Mouse (Mus musculus) hindbrain, embryonic 14.5 days (tissue): ENCODE results near the gene Arpc5. TPM values are rescaled to one million over a fixed set of nuclear protein-coding genes. Genes with fewer than 3 reads are reported as not detected.

Experiments used
- ATAC-seq: fragments of 200-750 bp; cut with Nextera tagmentation; 2 replicates; pipeline ENCODE4 v1.8.0; 2017; ENCODE audit warnings: moderate number of reproducible peaks, mild to moderate bottlenecking, moderate TSS enrichment, moderate library complexity; ENCODE audit not compliant: low FRiP score
- DNase-seq: peaks from one replicate; pipeline ENCODE4 v3.0.0-alpha.2; 2015; ENCODE audit warnings: low spot score
- H3K27ac ChIP-seq: fragments of 300-500 bp; sonication (generic); 2 replicates; pipeline ENCODE4 v1.5.1; 2014; ENCODE audit warnings: mild to moderate bottlenecking, moderate library complexity
- H3K27me3 ChIP-seq: fragments of 300-500 bp; sonication (generic); 2 replicates; pipeline ENCODE4 v1.6.1; 2014; ENCODE audit warnings: mild to moderate bottlenecking, low read length, mixed read lengths; ENCODE audit not compliant: control insufficient read depth, insufficient read depth
- H3K36me3 ChIP-seq: fragments of 300-500 bp; sonication (generic); replicated peaks from 2 replicates; pipeline ENCODE4 v1.6.1; 2014; ENCODE audit not compliant: control insufficient read depth, insufficient read depth
- H3K4me1 ChIP-seq: fragments of 300-500 bp; sonication (generic); replicated peaks from 2 replicates; pipeline ENCODE4 v1.6.1; 2014; ENCODE audit warnings: antibody characterized with exemption, low read length, mixed read lengths; ENCODE audit not compliant: control insufficient read depth, insufficient read depth
- H3K4me2 ChIP-seq: fragments of 300-500 bp; sonication (generic); replicated peaks from 2 replicates; pipeline ENCODE4 v1.6.1; 2014; ENCODE audit warnings: mild to moderate bottlenecking, moderate library complexity
- H3K4me3 ChIP-seq: fragments of 300-500 bp; sonication (generic); replicated peaks from 2 replicates; pipeline ENCODE4 v1.5.1; 2014; ENCODE audit warnings: mild to moderate bottlenecking, low read length
- H3K9ac ChIP-seq: fragments of 300-500 bp; sonication (generic); 2 replicates; pipeline ENCODE4 v1.6.1; 2014
- H3K9me3 ChIP-seq: fragments of 300-500 bp; sonication (generic); 2 replicates; pipeline ENCODE4 v1.6.1; 2016; ENCODE audit warnings: low read length; ENCODE audit not compliant: control insufficient read depth
- WGBS: fragments of 180-500 bp; shearing (Covaris S2); extraction: QIAGEN DNeasy Blood & Tissue Kit; methylation state at CpG from one replicate; pipeline ENCODE4 v1.1.7; 2014; 5-methylcytosine and 5-hydroxymethylcytosine counted together
- polyA plus RNA-seq: library from polyadenylated mRNA; unstranded; fragments of >200 nt; fragmentation: Nextera tagmentation; extraction: Ambion mirVana; gene quantifications from 2 replicates; pipeline ENCODE4 v1.2.1, GENCODE M21; 2014

Gene Arpc5
- polyA plus RNA-seq, 1 experiment from 2014 or later: 336 TPM

DNA sequence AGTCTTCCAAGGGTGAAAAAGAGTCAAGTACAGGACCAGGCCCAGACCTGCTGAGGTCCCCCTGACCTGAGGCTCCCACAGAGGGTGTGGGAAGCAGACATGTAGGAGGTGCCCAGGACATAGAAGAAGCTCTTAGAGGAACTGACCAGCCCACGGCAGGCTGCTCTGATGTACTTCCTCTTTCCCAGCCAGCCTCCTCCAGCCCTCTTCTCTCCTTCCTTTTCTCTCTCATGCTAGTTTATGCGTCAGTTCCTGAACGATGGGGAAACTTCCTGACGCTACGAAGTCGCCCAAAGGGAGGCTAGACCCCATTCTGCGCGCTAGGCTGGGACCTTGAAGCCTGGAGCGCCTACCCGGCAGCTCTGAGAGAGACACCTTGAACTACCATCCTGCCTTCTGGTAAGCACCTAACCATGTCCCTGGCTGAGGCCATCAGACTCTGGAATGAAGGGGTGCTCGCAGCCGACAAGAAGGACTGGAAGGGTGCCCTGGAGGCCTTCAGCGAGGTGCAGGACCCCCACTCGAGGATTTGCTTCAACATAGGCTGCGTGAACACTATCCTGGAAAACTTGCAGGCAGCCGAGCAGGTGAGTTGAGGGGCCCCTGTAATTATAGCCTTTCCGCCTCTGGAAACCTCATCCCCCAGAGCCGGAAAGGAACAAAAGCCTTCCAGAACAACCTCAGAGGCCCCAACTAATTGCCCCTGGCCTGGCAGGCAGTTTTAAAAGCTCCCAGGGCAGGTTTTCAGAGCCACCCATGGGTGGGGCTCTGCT is 41.5 kb downstream of the Arpc5 start:
- no peaks in the 10 kb centered on the region for H3K36me3 ChIP-seq
- no peaks in the 10 kb centered on the region for H3K9me3 ChIP-seq
- no peaks in the 10 kb centered on the region for H3K4me1 ChIP-seq
- H3K4me3 ChIP-seq: no peak overlapping the region
- no peak overlapping the region for H3K4me2 ChIP-seq
- no peak for DNase-seq
- H3K27ac ChIP-seq: no peak overlapping the region
- 85% methylated on average over 18 of the region's 18 CpGs for WGBS
- ATAC-seq: no peak
- H3K27me3 ChIP-seq: no peaks in the 10 kb centered on the region
- H3K9ac ChIP-seq: no peak overlapping the region

DNA sequence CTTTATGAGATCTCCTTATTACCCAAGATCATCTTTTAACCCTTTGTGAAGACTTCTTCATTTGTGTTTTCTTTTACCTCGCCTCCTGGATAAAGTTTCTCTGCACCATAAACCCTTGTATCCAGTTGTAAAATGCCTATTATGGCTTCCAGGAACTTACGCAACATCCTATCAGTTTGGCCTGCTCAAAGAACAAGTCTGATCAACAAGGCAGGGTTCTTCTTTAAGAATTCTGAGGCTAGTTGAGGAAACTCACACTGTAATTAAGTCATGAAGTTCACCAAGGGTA is 42.0 kb downstream of the Arpc5 start:
- H3K4me2 ChIP-seq: no peak overlapping the region
- 95% methylated on average over 2 of the region's 2 CpGs for WGBS
- H3K4me1 ChIP-seq: no peaks in the 10 kb centered on the region
- no peak for DNase-seq
- H3K4me3 ChIP-seq: no peak overlapping the region
- ATAC-seq: no peak
- no peak overlapping the region for H3K27ac ChIP-seq
- no peaks in the 10 kb centered on the region for H3K36me3 ChIP-seq
- no peaks in the 10 kb centered on the region for H3K27me3 ChIP-seq
- no peaks in the 10 kb centered on the region for H3K9me3 ChIP-seq
- no peak overlapping the region for H3K9ac ChIP-seq

DNA sequence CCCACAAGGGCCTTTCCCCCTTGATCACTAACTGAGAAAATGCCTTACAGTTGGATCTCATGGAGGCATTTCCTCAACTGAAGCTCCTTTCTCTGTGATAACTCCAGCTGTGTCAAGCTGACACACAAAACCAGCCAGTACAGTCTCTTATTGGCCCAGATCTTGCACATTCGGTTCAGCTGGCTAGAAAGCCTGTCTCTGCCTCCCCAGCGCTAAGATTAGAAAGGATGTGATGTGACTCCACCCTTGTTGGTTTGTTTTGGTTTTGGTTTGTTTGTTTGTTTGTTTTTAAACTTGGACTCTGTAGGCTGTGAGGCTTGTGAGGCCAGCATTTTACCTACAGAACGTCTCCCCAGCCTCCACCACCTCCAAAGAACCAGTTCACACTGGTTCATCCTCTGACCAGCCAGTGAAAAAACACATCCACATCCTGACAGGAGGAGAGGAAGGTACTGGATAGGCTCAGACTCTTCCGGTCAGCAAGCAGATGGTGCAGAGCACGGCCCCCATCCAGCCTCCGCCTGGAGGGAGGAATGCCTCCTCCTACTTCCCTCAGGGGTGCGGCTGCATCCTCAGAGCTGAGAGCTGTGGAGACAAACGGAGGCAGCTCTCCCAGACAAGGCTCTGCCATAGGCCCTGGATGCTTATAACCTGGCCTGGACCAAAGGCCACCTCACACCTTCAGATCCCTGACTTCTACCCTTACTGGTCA is 43.4 kb downstream of the Arpc5 start:
- WGBS: 29% methylated on average over 8 of the region's 8 CpGs
- Histone ChIP-seq H3K27ac (no peak overlapping the region), H3K4me1 (no peaks in the 10 kb centered on the region), H3K36me3 (no peaks in the 10 kb centered on the region), H3K4me3 (no peak overlapping the region), H3K9me3 (no peaks in the 10 kb centered on the region), H3K4me2 (no peak overlapping the region), H3K27me3 (no peaks in the 10 kb centered on the region), H3K9ac (no peak overlapping the region)
- DNase-seq (no peak), ATAC-seq (no peak)

DNA sequence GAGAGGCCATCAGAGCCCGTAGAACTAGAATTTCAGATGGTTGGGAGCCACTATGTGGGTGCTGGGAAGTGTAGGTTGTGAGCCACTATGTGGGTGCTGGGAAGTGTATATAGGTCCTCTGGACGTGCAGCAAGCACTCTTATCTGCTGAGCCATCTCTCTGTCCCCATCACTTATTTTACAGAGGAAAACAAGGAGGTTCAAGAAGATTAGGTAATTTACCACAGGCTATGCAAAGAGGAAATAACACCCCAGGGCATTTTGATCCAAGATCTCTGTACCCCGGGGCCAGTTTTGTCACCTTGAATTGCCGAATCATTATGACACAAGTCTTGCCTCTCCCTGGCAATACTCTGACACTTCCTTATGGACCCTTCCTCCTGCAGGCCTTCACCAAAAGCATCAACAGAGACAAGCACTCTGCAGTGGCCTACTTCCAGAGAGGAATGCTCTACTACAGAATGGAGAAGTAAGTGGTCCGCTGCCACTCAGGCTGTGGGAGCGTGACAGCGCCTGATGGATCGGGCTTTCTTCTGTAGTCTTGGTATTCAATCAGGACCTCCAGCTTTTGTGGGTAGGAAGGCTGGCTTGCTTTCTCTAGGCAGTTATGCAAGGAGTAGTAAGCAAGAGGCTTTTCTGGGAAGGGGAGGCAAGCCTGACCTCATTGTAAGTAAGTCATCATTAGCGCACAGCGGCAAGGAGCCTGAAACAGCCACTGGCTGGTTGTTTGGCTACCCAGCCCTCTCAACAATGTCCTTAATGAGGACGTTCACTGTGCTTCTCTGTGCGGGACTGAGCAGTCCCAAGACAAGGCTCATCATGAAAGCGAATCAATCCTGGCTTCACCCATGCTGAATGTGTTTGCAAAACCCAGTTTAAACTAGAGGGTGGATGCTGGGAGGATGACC is 44.4 kb downstream of the Arpc5 start:
- H3K4me1 ChIP-seq: peaks cover under 1% of the 10 kb centered on the region; the same call in 1 of the 2 replicates
- no peaks in the 10 kb centered on the region for H3K9me3 ChIP-seq
- no peak overlapping the region for H3K9ac ChIP-seq
- no peak for DNase-seq
- H3K4me3 ChIP-seq: no peak overlapping the region
- WGBS: 49% methylated on average over 13 of the region's 13 CpGs
- H3K36me3 ChIP-seq: no peaks in the 10 kb centered on the region
- no peaks in the 10 kb centered on the region for H3K27me3 ChIP-seq
- H3K4me2 ChIP-seq: no peak overlapping the region
- no peak overlapping the region for H3K27ac ChIP-seq
- ATAC-seq: no peak

DNA sequence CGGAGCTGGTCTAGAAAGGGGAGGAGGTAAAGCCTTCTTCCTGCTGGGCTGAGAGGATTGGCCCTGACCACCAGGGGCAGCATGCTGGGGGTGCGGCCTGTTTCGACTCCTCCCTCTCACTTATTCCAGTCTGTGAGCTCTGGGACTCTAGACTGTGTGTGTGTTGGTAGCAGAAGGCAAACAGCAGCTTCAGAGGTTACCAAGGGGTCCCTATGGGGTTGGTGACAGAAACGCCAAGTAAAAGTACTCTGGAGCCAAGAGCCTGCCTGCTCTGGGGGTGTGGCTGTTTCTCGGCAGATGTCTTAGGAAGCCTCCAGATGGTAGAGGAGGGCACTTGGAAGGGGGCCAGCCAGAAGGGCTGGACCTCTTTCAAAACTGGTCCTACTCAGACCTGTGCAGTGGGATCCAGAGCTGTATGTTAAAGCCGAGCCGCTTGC is 48.9 kb downstream of the Arpc5 start:
- H3K4me2 ChIP-seq: no peak overlapping the region
- WGBS: 19% methylated on average over 6 of the region's 7 CpGs
- peak; percentile 84 for ATAC-seq
- no peak overlapping the region for H3K9ac ChIP-seq
- no peaks in the 10 kb centered on the region for H3K27me3 ChIP-seq
- peak; percentile 71 for DNase-seq
- peaks cover 25% of the 10 kb centered on the region for H3K4me1 ChIP-seq
- no peak overlapping the region for H3K4me3 ChIP-seq
- no peak overlapping the region for H3K27ac ChIP-seq
- H3K9me3 ChIP-seq: no peaks in the 10 kb centered on the region
- no peaks in the 10 kb centered on the region for H3K36me3 ChIP-seq

DNA sequence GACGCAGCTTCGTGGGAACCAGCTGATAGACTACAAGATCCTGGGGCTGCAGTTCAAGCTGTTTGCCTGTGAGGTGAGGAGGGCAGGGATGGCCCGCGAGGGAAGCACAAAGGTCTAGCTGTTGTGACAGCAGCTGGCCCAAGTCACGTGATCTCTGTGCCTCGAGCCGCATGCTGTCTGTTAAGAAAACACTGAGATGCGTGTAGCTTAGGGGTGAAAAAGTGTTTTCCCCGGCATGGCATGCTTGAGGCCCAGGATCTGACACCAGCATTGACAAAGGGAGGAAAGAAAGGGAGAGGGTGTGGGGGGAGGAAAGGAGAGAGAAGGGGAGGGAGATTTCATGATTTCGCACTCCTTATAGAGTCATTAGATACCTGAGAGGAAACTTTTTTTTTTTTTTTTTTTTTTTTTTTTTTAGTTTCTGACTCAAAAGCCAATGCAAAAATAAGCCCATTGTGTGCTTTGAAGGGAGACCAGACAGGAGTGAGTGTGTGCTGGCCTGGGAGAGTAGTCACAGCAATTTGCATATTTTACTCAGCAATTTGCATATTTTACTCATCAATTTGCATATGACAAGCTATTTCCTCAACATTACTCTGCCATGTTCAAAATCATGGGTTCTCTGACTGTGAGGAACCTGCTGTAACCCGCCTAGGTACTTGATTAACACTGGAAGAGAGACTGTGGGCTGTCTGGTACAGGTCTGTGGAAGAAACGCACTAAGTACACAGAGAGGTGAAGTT is 50.9 kb downstream of the Arpc5 start:
- Histone ChIP-seq H3K27me3 (no peaks in the 10 kb centered on the region), H3K4me1 (peaks cover 25% of the 10 kb centered on the region), H3K4me3 (no peak overlapping the region), H3K9me3 (no peaks in the 10 kb centered on the region), H3K4me2 (no peak overlapping the region), H3K27ac (peak overlapping the region; percentile 73), H3K9ac (no peak overlapping the region), H3K36me3 (no peaks in the 10 kb centered on the region)
- DNase-seq (no peak), ATAC-seq (peak; percentile 49; the same call in 1 of the 2 replicates)
- WGBS: 11% methylated on average over 12 of the region's 12 CpGs

DNA sequence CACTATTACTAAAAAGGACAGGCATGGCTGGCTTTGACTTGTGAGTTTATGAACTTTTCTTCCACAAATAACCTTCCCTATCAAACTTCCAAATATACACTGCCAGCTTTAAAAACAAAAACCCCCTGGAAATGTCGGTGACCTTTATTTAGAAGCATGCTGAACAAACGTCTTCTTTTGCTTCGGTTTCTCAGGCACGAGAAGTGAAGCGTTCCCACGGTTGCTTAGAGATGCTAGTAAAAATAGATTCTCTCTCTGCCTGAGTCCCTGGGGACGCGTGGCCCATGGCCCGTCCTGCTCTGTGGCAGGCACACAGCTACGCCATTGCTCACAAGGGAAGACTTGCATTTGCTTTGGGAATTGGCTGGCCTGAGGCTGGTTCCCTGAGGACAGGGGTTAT is 51.5 kb downstream of the Arpc5 start:
- no peak for ATAC-seq

DNA sequence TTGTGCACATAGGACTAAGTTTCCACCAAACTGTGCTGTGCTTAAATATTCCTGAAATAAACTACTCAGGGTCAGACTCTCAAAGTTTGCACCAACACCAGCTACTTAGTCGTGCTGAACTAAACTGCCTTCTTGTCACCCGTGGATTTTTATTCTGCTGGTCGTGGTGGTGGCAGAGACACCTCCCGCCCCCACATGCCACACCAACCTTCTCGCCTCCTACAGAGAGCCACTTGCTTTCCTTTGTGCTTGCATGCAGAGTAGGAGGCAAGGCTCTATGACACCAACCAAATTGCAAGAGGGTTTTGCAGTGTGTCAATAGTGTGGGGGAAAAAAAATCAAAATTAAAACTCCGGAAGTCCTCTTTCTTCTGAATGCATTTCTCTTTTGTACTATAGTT is 53.2 kb downstream of the Arpc5 start:
- peaks cover 25% of the 10 kb centered on the region for H3K4me1 ChIP-seq

More for the DNA sequence above, 51.5 kb downstream of the Arpc5 start:
- Histone ChIP-seq H3K9ac (no peak overlapping the region), H3K4me2 (no peak overlapping the region), H3K27me3 (no peaks in the 10 kb centered on the region), H3K4me1 (peaks cover 25% of the 10 kb centered on the region), H3K36me3 (no peaks in the 10 kb centered on the region), H3K9me3 (no peaks in the 10 kb centered on the region), H3K4me3 (no peak overlapping the region), H3K27ac (0 out of 2 replicates have a peak overlapping the region, but pooled peaks have one; percentile 23)
- WGBS: 12% methylated on average over 10 of the region's 10 CpGs
- DNase-seq: peak; percentile 55

More for the DNA sequence above, 53.2 kb downstream of the Arpc5 start:
- DNase-seq: no peak
- no peaks in the 10 kb centered on the region for H3K27me3 ChIP-seq
- H3K4me2 ChIP-seq: no peak overlapping the region
- H3K4me3 ChIP-seq: no peak overlapping the region
- H3K9me3 ChIP-seq: no peaks in the 10 kb centered on the region
- no peak overlapping the region for H3K9ac ChIP-seq
- no peak for ATAC-seq
- H3K27ac ChIP-seq: no peak overlapping the region
- no peaks in the 10 kb centered on the region for H3K36me3 ChIP-seq
- 88% methylated on average over 6 of the region's 6 CpGs for WGBS
